Mouse (Mus musculus) C2C12 (cell line): ENCODE data around the gene Tmed3. TPM values are rescaled to one million over a fixed set of nuclear protein-coding genes. Genes with fewer than 3 reads are reported as not detected.

Experiments
- H3K27me3 ChIP-seq: one replicate; pipeline ENCODE4 v1.6.1; 2011; ENCODE audit not compliant: control insufficient read depth, insufficient read depth, insufficient read length
- H3K36me3 ChIP-seq: one replicate; pipeline ENCODE4 v1.6.1; 2011; ENCODE audit not compliant: control insufficient read depth, insufficient read depth
- H3K4me3 ChIP-seq: one replicate; pipeline ENCODE4 v1.5.1; 2011; ENCODE audit warnings: mild to moderate bottlenecking, control low read depth; ENCODE audit not compliant: poor library complexity, insufficient read depth, severe bottlenecking
- H3K79me2 ChIP-seq: one replicate; pipeline ENCODE4 v1.6.1; 2011; ENCODE audit not compliant: control insufficient read depth, insufficient read depth
- H3K79me3 ChIP-seq: one replicate; pipeline ENCODE4 v1.6.1; 2011; ENCODE audit warnings: low read depth, control low read depth
- H3ac ChIP-seq: one replicate; pipeline ENCODE3; 2011; ENCODE audit warnings: low read depth; ENCODE audit not compliant: control insufficient read depth, insufficient read length
- CEBPB ChIP-seq: IDR thresholded peaks from one replicate; pipeline ENCODE4 v1.6.1; 2011; ENCODE audit warnings: low read depth, mild to moderate bottlenecking, control low read depth, moderate library complexity
- CTCF ChIP-seq: IDR thresholded peaks from one replicate; pipeline ENCODE4 v1.5.1; 2011; ENCODE audit not compliant: control insufficient read depth, insufficient read depth, insufficient read length
- MAX ChIP-seq: IDR thresholded peaks from one replicate; pipeline ENCODE4 v1.6.1; 2011; ENCODE audit warnings: mild to moderate bottlenecking, control low read depth
- MYOD1 ChIP-seq: IDR thresholded peaks from one replicate; pipeline ENCODE4 v1.6.1; 2011; ENCODE audit warnings: low read depth; ENCODE audit not compliant: control insufficient read depth, insufficient read length
- MYOG ChIP-seq: IDR thresholded peaks from one replicate; pipeline ENCODE4 v1.6.1; 2011; ENCODE audit not compliant: control insufficient read depth, insufficient read length; ENCODE audit errors: extremely low read depth
- polyA plus RNA-seq: library from polyadenylated mRNA; unstranded; fragments of >200 nt; fragmentation: generic; extraction: Trizol; gene quantifications from one replicate; pipeline ENCODE4 v1.2.1, GENCODE M21; 2012; ENCODE audit warnings: missing spikeins

The Tmed3 gene
- polyA plus RNA-seq, 1 experiment = 75.1 TPM

- no peaks in the 10 kb centered on the region for H3K79me2 ChIP-seq
- no peak overlapping the region for H3K4me3 ChIP-seq
- no peaks in the 10 kb centered on the region for H3K27me3 ChIP-seq
- no peaks in the 10 kb centered on the region for H3K36me3 ChIP-seq
- H3K79me3 ChIP-seq = no peaks in the 10 kb centered on the region
- no peak overlapping the region for H3ac ChIP-seq
- peak; percentile 95 for TF ChIP-seq MYOD1
- peak; percentile 32 for TF ChIP-seq CEBPB
- no peak for TF ChIP-seq MYOG
- no peak for TF ChIP-seq MAX
Measured at GRCm38 (mm10) chr9:89667306-89667942, 37.4 kb downstream of the Tmed3 start.

- H3K36me3 ChIP-seq = no peaks in the 10 kb centered on the region
- no peak overlapping the region for H3K4me3 ChIP-seq
- no peak for TF ChIP-seq MAX
- TF ChIP-seq CTCF = no peak
- H3K27me3 ChIP-seq = no peaks in the 10 kb centered on the region
- no peak overlapping the region for H3ac ChIP-seq
- no peaks in the 10 kb centered on the region for H3K79me3 ChIP-seq
- no peaks in the 10 kb centered on the region for H3K79me2 ChIP-seq
Measured at GRCm38 (mm10) chr9:89650913-89651312, 54.0 kb downstream of the Tmed3 start.

Other genes starting within 250 kb of the Tmed3 start
- gene Minar1, start 81.9 kb downstream of the Tmed3 start, polyA plus RNA-seq = not detected
- gene Ankrd34c, start 33.4 kb upstream of the Tmed3 start, polyA plus RNA-seq = not detected
- gene Rasgrf1, start 204.8 kb upstream of the Tmed3 start, polyA plus RNA-seq = not detected